Mouse (Mus musculus) forebrain, embryonic 14.5 days (tissue): ENCODE measurements around the gene Glrp1. TPM values are rescaled to one million over a fixed set of nuclear protein-coding genes. Genes with fewer than 3 reads are reported as not detected.

Experiments used
- ATAC-seq: fragments of 200-750 bp; cut with Nextera tagmentation; 2 replicates; pipeline ENCODE4 v1.8.0; 2017; ENCODE audit warnings: mild to moderate bottlenecking, moderate library complexity
- DNase-seq: peaks from one replicate; pipeline ENCODE4 v3.0.0-alpha.2; 2015; ENCODE audit warnings: low spot score
- H3K27ac ChIP-seq: fragments of 300-500 bp; sonication (generic); 2 replicates; pipeline ENCODE4 v1.5.1; 2014; ENCODE audit warnings: low read depth, mild to moderate bottlenecking, control low read depth, low read length, moderate library complexity
- H3K27me3 ChIP-seq: fragments of 300-500 bp; sonication (generic); replicated peaks from 2 replicates; pipeline ENCODE4 v1.6.1; 2014; ENCODE audit warnings: low read length, control low read depth, mixed read lengths; ENCODE audit not compliant: control insufficient read depth, insufficient read depth
- H3K36me3 ChIP-seq: fragments of 300-500 bp; sonication (generic); 2 replicates; pipeline ENCODE4 v1.6.1; 2014; ENCODE audit warnings: low read length, control low read depth; ENCODE audit not compliant: control insufficient read depth, insufficient read depth
- H3K4me1 ChIP-seq: fragments of 300-500 bp; sonication (generic); 2 replicates; pipeline ENCODE4 v1.6.1; 2014; ENCODE audit warnings: antibody characterized with exemption, low read length, control low read depth; ENCODE audit not compliant: control insufficient read depth, insufficient read depth
- H3K4me2 ChIP-seq: fragments of 300-500 bp; sonication (generic); 2 replicates; pipeline ENCODE4 v1.6.1; 2014; ENCODE audit warnings: mild to moderate bottlenecking, control low read depth, low read length
- H3K4me3 ChIP-seq: fragments of 300-500 bp; sonication (generic); 2 replicates; pipeline ENCODE4 v1.5.1; 2014; ENCODE audit warnings: low read depth, low read length, control low read depth
- H3K9ac ChIP-seq: fragments of 300-500 bp; sonication (generic); 2 replicates; pipeline ENCODE4 v1.6.1; 2014; ENCODE audit warnings: mild to moderate bottlenecking, low read length, control low read depth, moderate library complexity
- H3K9me3 ChIP-seq: fragments of 300-500 bp; sonication (generic); replicated peaks from 2 replicates; pipeline ENCODE4 v1.6.1; 2016; ENCODE audit warnings: low read length, control low read depth, mixed read lengths; ENCODE audit not compliant: control insufficient read depth
- WGBS: fragments of 180-500 bp; shearing (Covaris S2); extraction: QIAGEN DNeasy Blood & Tissue Kit; methylation state at CpG from one replicate; pipeline ENCODE4 v1.1.7; 2014; 5-methylcytosine and 5-hydroxymethylcytosine counted together
- polyA plus RNA-seq: library from polyadenylated mRNA; unstranded; fragments of >200 nt; fragmentation: Nextera tagmentation; extraction: Ambion mirVana; gene quantifications from 2 replicates; pipeline ENCODE4 v1.2.1, GENCODE M21; 2014

Glrp1 gene
- polyA plus RNA-seq, 1 experiment from 2014 or later, result not detected

- WGBS, result 50% methylated on average over 4 of the region's 4 CpGs
- DNase-seq (no peak), ATAC-seq (no peak)
- H3K4me3 ChIP-seq, result no peak overlapping the region
- H3K4me2 ChIP-seq, result no peak overlapping the region
- no peak overlapping the region for H3K9ac ChIP-seq
- no peaks in the 10 kb centered on the region for H3K36me3 ChIP-seq
- no peaks in the 10 kb centered on the region for H3K4me1 ChIP-seq
- no peak overlapping the region for H3K27ac ChIP-seq
- no peaks in the 10 kb centered on the region for H3K9me3 ChIP-seq
- no peaks in the 10 kb centered on the region for H3K27me3 ChIP-seq
These were observed 20.9 kb downstream of the Glrp1 start for GRCm38 (mm10) chr1:88488957-88489356.

DNA sequence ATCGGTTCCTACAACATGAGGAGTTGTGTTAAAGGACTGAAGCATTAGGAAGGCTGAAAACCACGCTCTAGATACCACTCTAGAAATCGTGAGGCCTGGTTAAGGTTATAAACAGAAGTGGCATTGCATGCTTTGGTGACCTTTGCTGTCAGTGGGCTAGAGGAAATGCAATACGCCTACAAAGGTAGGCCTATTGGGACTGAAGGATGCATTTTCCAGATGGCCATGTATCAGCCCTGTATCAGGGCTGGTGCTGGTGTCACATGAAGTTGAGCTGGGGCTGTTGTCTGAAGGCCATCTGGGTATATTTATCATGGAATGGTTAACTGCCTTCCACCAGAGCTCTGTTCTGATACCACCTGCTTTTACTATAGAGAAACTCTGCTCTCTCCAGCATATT, 23.5 kb downstream of the Glrp1 start:
- no peaks in the 10 kb centered on the region for H3K27me3 ChIP-seq
- H3K9ac ChIP-seq, result no peak overlapping the region
- WGBS, result 83% methylated on average over 4 of the region's 4 CpGs
- no peaks in the 10 kb centered on the region for H3K4me1 ChIP-seq
- ATAC-seq (no peak), DNase-seq (no peak)
- no peak overlapping the region for H3K27ac ChIP-seq
- H3K9me3 ChIP-seq, result no peaks in the 10 kb centered on the region
- H3K4me2 ChIP-seq, result no peak overlapping the region
- no peaks in the 10 kb centered on the region for H3K36me3 ChIP-seq
- no peak overlapping the region for H3K4me3 ChIP-seq

DNA sequence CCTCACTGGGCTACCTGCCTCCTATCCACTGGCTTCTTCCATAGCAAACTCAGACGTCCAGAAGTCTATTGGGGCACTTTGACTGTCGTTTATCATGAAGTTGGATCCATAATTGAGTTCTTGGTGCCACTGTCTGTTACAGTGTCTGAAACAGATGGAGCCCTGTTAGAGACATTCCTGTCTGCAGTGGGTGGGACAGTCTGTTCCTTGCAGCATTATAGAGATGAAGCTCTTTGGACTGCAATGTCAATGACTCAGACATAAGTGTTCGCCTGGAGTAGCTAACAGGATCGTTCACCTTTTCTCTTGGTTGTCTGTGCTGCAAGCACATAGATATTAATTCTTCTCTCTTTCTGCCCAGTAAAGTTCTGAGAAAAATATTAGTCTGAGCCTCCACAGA, 25.8 kb downstream of the Glrp1 start:
- no peak overlapping the region for H3K27ac ChIP-seq
- 94% methylated on average over 4 of the region's 4 CpGs for WGBS
- DNase-seq, result no peak

DNA sequence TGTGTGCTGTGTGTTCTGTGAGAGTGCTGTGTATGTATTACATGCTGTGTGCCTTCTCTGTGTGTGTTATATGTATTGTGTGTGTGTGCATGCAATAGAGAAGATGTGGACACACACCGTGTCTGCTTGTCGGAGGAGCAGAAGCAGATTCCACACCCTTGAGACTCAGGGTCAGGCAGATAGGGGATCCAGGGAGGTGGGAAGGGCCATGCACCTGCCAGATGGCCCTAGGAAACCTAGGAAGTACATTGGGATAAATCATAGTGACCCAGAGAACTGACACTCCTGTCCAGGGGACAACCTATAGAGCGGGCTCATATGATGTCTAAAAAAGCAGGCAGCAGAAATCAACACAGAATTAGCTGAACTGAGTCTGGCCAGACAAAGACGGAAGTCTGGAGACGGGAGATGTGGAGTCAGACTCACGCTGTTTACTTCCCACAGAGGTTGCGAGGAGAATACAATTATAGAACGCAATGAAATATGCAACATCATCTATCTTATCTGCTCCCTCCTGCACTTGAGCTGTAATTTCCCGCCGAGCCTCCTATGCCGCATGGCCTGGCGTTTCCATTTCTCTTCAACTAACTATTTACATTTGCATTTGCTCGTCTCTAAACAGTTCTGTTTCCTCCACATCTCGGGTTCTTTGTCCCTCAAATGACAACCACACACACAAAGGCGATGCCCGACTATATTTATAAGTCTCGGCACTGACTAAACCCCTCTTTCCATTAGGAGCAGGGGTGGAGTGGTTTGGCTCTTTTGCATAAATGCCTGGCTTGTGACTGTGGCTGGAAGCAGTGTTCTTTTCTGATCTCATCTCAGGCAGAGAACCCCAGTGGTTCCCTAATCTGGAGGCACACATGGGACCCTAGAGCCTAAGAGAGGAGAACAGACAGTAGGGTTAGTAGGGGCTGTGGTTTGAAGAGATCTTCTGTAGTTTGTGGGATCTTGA, 27.4 kb downstream of the Glrp1 start:
- no peaks in the 10 kb centered on the region for H3K9me3 ChIP-seq
- 68% methylated on average over 17 of the region's 17 CpGs for WGBS
- no peaks in the 10 kb centered on the region for H3K27me3 ChIP-seq
- H3K27ac ChIP-seq, result no peak overlapping the region; the same call in 1 of the 2 replicates
- H3K4me2 ChIP-seq, result no peak overlapping the region
- no peak for ATAC-seq
- no peak overlapping the region for H3K9ac ChIP-seq
- no peak for DNase-seq
- no peaks in the 10 kb centered on the region for H3K36me3 ChIP-seq
- peaks cover 12% of the 10 kb centered on the region for H3K4me1 ChIP-seq
- no peak overlapping the region for H3K4me3 ChIP-seq

More for the DNA sequence above, 25.8 kb downstream of the Glrp1 start:
- no peak overlapping the region for H3K4me3 ChIP-seq
- 0 out of 2 replicates have a peak, but pooled peaks cover 2% of the 10 kb centered on the region for H3K4me1 ChIP-seq
- H3K27me3 ChIP-seq, result no peaks in the 10 kb centered on the region
- H3K36me3 ChIP-seq, result no peaks in the 10 kb centered on the region
- H3K9ac ChIP-seq, result no peak overlapping the region
- ATAC-seq, result no peak
- no peak overlapping the region for H3K4me2 ChIP-seq
- H3K9me3 ChIP-seq, result no peaks in the 10 kb centered on the region

GRCm38 (mm10) chr1:88480594-88480993, 29.3 kb downstream of the Glrp1 start:
- no peaks in the 10 kb centered on the region for H3K9me3 ChIP-seq
- H3K36me3 ChIP-seq, result no peaks in the 10 kb centered on the region
- H3K9ac ChIP-seq, result no peak overlapping the region
- H3K4me2 ChIP-seq, result no peak overlapping the region
- WGBS, result 47% methylated on average over 8 of the region's 8 CpGs
- 0 out of 2 replicates have a peak, but pooled peaks have one; percentile 33 for ATAC-seq
- no peak overlapping the region for H3K27ac ChIP-seq
- DNase-seq, result peak; percentile 28
- H3K27me3 ChIP-seq, result no peaks in the 10 kb centered on the region
- H3K4me3 ChIP-seq, result no peak overlapping the region
- H3K4me1 ChIP-seq, result peaks cover 12% of the 10 kb centered on the region

- DNase-seq, result peak; percentile 69
- Histone ChIP-seq H3K9me3 (no peaks in the 10 kb centered on the region), H3K27me3 (no peaks in the 10 kb centered on the region), H3K36me3 (no peaks in the 10 kb centered on the region), H3K4me2 (no peak overlapping the region), H3K4me1 (peaks cover 12% of the 10 kb centered on the region), H3K9ac (no peak overlapping the region), H3K4me3 (no peak overlapping the region), H3K27ac (0 out of 2 replicates have a peak overlapping the region, but pooled peaks have one; percentile 9)
- peak; percentile 81 for ATAC-seq
- 8% methylated on average over 2 of the region's 2 CpGs for WGBS
These were observed 31.7 kb downstream of the Glrp1 start for GRCm38 (mm10) chr1:88478205-88478604.

DNA sequence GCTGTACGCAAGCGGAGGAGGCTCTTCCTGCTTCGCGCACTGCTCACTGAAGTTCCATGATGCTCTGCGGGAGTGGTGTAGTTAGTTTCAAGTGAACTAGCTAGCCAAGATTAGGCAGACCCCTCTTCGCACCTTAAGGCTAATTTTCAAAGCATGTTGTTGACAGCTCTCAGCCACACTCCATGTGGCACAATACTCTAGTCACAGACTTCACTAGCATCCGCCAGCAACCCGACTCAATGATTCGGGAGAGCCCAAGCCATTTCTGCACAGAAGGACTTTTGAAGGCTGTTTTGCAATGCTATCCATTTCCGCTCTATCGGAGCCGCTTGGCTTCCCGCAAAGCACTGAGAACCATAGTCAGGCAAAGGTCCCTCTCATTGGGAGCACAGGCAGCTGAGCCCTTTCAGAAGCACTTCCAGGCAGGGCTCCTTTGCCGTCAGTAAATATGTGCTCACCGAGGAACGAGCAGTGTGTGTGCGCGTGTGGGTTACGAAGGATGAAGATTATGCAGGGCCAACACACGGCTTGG, 33.2 kb downstream of the Glrp1 start:
- no peaks in the 10 kb centered on the region for H3K36me3 ChIP-seq
- WGBS, result 90% methylated on average over 20 of the region's 20 CpGs
- no peak overlapping the region for H3K9ac ChIP-seq
- ATAC-seq, result no peak
- H3K27me3 ChIP-seq, result no peaks in the 10 kb centered on the region
- H3K4me2 ChIP-seq, result no peak overlapping the region
- no peak overlapping the region for H3K4me3 ChIP-seq
- no peaks in the 10 kb centered on the region for H3K9me3 ChIP-seq
- no peak for DNase-seq
- peaks cover 12% of the 10 kb centered on the region for H3K4me1 ChIP-seq
- H3K27ac ChIP-seq, result no peak overlapping the region

DNA sequence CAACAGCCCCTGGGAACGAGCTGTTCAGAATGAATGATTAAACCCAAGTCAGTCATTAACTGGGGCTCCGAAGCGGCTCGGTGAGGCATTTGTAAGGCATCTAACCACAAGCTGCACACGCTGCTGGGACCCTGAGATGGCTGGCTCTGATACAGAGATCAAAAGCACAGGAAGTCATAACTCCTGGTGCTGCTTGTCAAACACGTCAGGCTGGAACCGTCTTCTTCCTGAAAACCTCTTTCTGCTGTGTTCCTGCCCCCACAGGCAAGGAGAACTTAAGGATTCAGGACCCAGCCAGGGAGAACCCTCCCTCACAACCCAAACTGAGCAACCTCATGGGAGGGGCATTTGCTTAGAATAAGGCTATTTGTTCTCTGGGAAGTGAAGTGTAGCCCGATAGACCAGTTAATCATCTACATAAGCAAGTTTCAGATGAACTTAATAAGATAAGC, 34.3 kb downstream of the Glrp1 start:
- WGBS, result 66% methylated on average over 8 of the region's 8 CpGs
- no peak overlapping the region for H3K4me2 ChIP-seq

GRCm38 (mm10) chr1:88474598-88474997, 35.3 kb downstream of the Glrp1 start:
- H3K4me1 ChIP-seq, result peaks cover 9% of the 10 kb centered on the region
- no peaks in the 10 kb centered on the region for H3K9me3 ChIP-seq
- no peaks in the 10 kb centered on the region for H3K36me3 ChIP-seq
- H3K9ac ChIP-seq, result no peak overlapping the region
- H3K4me3 ChIP-seq, result no peak overlapping the region
- H3K27me3 ChIP-seq, result no peaks in the 10 kb centered on the region
- WGBS, result 80% methylated on average over 7 of the region's 7 CpGs
- H3K4me2 ChIP-seq, result no peak overlapping the region
- no peak overlapping the region for H3K27ac ChIP-seq
- DNase-seq (no peak), ATAC-seq (no peak)

More for the DNA sequence above, 34.3 kb downstream of the Glrp1 start:
- Histone ChIP-seq H3K4me3 (no peak overlapping the region), H3K36me3 (no peaks in the 10 kb centered on the region), H3K27me3 (no peaks in the 10 kb centered on the region), H3K9ac (no peak overlapping the region), H3K9me3 (no peaks in the 10 kb centered on the region), H3K4me1 (peaks cover 9% of the 10 kb centered on the region), H3K27ac (no peak overlapping the region)
- ATAC-seq (no peak), DNase-seq (no peak)
